Mouse (Mus musculus) lung, adult 2 months (tissue): ENCODE measurements at regions not wholly inside any gene's neighbourhood (a gene's known extent, or its start where the extent isn't known, plus 50 kb on each side); places are given as distances from the start of the nearest gene placed in this dataset.

Experiments used
- CTCF ChIP-seq: fragments of 200-500 bp; IDR thresholded peaks from 2 replicates; pipeline ENCODE4 v1.5.1; 2011; ENCODE audit warnings: mild to moderate bottlenecking, low read length, control low read depth; ENCODE audit not compliant: insufficient read depth
- POLR2A ChIP-seq: fragments of 200-500 bp; IDR thresholded peaks from 2 replicates; pipeline ENCODE4 v1.6.1; 2011; ENCODE audit warnings: low read depth, mild to moderate bottlenecking, control low read depth, low read length, borderline replicate concordance; ENCODE audit errors: extremely low read depth

GRCm38 (mm10) chr9:103843836-103844235, 82.2 kb upstream of the Tmem108 start:
- TF ChIP-seq POLR2A (no peak), CTCF (no peak)
